Mouse (Mus musculus): ENCODE results near the gene Fhl2.

DNA sequence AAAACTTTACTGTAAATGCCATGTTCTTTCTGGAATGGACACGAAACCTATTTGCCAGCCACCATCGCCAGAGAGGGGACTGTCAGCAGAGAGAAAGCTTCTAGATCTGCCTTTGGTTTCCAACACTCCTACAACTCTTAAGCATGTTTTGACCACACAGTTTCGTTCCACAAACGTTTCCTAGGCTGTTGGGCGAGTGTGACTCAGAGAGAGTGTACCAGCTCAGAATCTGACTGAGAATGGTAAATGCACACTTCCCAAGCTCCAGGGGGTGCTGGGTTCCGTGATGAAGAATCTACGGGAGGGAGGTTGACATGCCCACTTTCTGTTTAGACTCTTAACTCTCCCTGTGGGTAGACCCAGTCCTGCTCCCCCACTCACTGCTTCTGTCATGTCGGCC lies 5.7 kb downstream of the Fhl2 start:
- no peak for TF ChIP-seq CTCF (IDR thresholded peaks at IDR 0.05; ENCODE audit: low read depth)
- TF ChIP-seq EP300 (optimal IDR thresholded peaks at IDR 0.05) = no peak
